Mouse (Mus musculus) MEL (cell line): Measurements from ENCODE around the gene Foxj2. TPM values are rescaled to one million over a fixed set of nuclear protein-coding genes. Genes with fewer than 3 reads are reported as not detected.

Experiments
- DNase-seq: peaks from one replicate; pipeline ENCODE4 v3.0.0; 2011; ENCODE audit warnings: low read depth, low spot score
- H3K27ac ChIP-seq: 2 replicates; pipeline ENCODE4 v1.5.1; 2012; ENCODE audit warnings: low read depth, mild to moderate bottlenecking, control low read depth, low read length, moderate library complexity; ENCODE audit not compliant: control insufficient read depth
- H3K27me3 ChIP-seq, 2 experiments: fragments of 150-350 bp in 1 of 2; sonication (generic) in 1 of 2; 2 replicates each; pipeline ENCODE4 v1.6.1; 2012; ENCODE audit warnings: low read length in 2 of 2, mild to moderate bottlenecking in 2 of 2, improper control_type of control experiment in 1 of 2, moderate library complexity in 1 of 2; ENCODE audit not compliant: insufficient read depth in 2 of 2, control insufficient read depth in 1 of 2
- H3K36me3 ChIP-seq, 2 experiments: 2 replicates each; pipeline ENCODE4 v1.6.1; 2012 to 2014; ENCODE audit warnings: low read length in 2 of 2, improper control_type of control experiment in 1 of 2, inconsistent platforms in 1 of 2, mild to moderate bottlenecking in 1 of 2; ENCODE audit not compliant: insufficient read depth in 2 of 2, control insufficient read depth in 1 of 2
- H3K4me1 ChIP-seq, 2 experiments: fragments of 150-350 bp in 1 of 2; sonication (generic) in 1 of 2; 2 replicates each; pipeline ENCODE4 v1.6.1; 2012; ENCODE audit warnings: low read length in 2 of 2, improper control_type of control experiment in 1 of 2, mild to moderate bottlenecking in 1 of 2; ENCODE audit not compliant: insufficient read depth in 2 of 2, control insufficient read depth in 1 of 2
- H3K4me3 ChIP-seq, 2 experiments: fragments of 150-350 bp in 1 of 2; sonication (generic) in 1 of 2; 2 replicates each; pipeline ENCODE4 v1.5.1; 2012; ENCODE audit warnings: low read depth in 2 of 2, low read length in 2 of 2, mild to moderate bottlenecking in 2 of 2, moderate library complexity in 2 of 2, control low read depth in 1 of 2, improper control_type of control experiment in 1 of 2; ENCODE audit not compliant: control insufficient read depth in 1 of 2, insufficient read depth in 1 of 2
- H3K79me2 ChIP-seq: 2 replicates; pipeline ENCODE4 v1.6.1; 2012; ENCODE audit warnings: mild to moderate bottlenecking, low read length, moderate library complexity; ENCODE audit not compliant: control insufficient read depth, poor library complexity, insufficient read depth
- H3K9ac ChIP-seq: 2 replicates; pipeline ENCODE4 v1.6.1; 2012; ENCODE audit warnings: low read depth, mild to moderate bottlenecking, control low read depth, low read length, moderate library complexity; ENCODE audit not compliant: control insufficient read depth, poor library complexity, severe bottlenecking
- H3K9me3 ChIP-seq: fragments of 150-350 bp; sonication (generic); replicated peaks from 2 replicates; pipeline ENCODE4 v1.6.1; 2012; ENCODE audit warnings: mild to moderate bottlenecking, low read length, improper control_type of control experiment, moderate library complexity; ENCODE audit not compliant: insufficient read depth
- CHD2 ChIP-seq: IDR thresholded peaks from 2 replicates; pipeline ENCODE4 v1.6.1; 2011; ENCODE audit warnings: low read length, improper control_type of control experiment
- CTCF ChIP-seq, 3 experiments: IDR thresholded peaks in 2 of 3; conservative IDR thresholded peaks in 1 of 3; 2 replicates each; pipeline ENCODE4 v1.5.1; 2011 to 2012; ENCODE audit warnings: low read length in 3 of 3, low read depth in 2 of 3, mild to moderate bottlenecking in 2 of 3, improper control_type of control experiment in 1 of 3, inconsistent platforms in 1 of 3, mixed read lengths in 1 of 3, moderate library complexity in 1 of 3; ENCODE audit not compliant: control insufficient read depth in 1 of 3, insufficient read depth in 1 of 3, poor library complexity in 1 of 3, severe bottlenecking in 1 of 3
- ELF1 ChIP-seq: IDR thresholded peaks from 2 replicates; pipeline ENCODE4 v1.6.1; 2014; ENCODE audit warnings: low read depth, mild to moderate bottlenecking, inconsistent platforms, low read length, improper control_type of control experiment, moderate library complexity
- EP300 ChIP-seq, 2 experiments: IDR thresholded peaks; 2 replicates each; pipeline ENCODE4 v1.6.1; 2011; ENCODE audit warnings: improper control_type of control experiment in 2 of 2, low read length in 2 of 2, low read depth in 1 of 2, mild to moderate bottlenecking in 1 of 2
- ETS1 ChIP-seq: IDR thresholded peaks from 2 replicates; pipeline ENCODE4 v1.6.1; 2012; ENCODE audit warnings: low read depth, mild to moderate bottlenecking, inconsistent platforms, low read length, improper control_type of control experiment, moderate library complexity
- GATA1 ChIP-seq: IDR thresholded peaks from 2 replicates; pipeline ENCODE4 v1.6.1; 2011; ENCODE audit warnings: low read depth, low read length, improper control_type of control experiment
- JUND ChIP-seq: IDR thresholded peaks from 2 replicates; pipeline ENCODE4 v1.6.1; 2011; ENCODE audit warnings: low read depth, mild to moderate bottlenecking, improper control_type of control experiment, low read length
- KAT2A ChIP-seq: conservative IDR thresholded peaks from 2 replicates; pipeline ENCODE4 v1.6.1; 2012; ENCODE audit warnings: low read depth, low read length, improper control_type of control experiment, inconsistent platforms
- MAFK ChIP-seq: IDR thresholded peaks from 2 replicates; pipeline ENCODE4 v1.6.1; 2011; ENCODE audit warnings: low read depth, mild to moderate bottlenecking, low read length, improper control_type of control experiment, borderline replicate concordance
- MAX ChIP-seq: IDR thresholded peaks from 2 replicates; pipeline ENCODE4 v1.6.1; 2011; ENCODE audit warnings: low read length, improper control_type of control experiment
- MAZ ChIP-seq: IDR thresholded peaks from 2 replicates; pipeline ENCODE4 v1.6.1; 2012; ENCODE audit warnings: low read depth, mild to moderate bottlenecking, inconsistent platforms, low read length, improper control_type of control experiment
- MYB ChIP-seq: IDR thresholded peaks from 2 replicates; pipeline ENCODE4 v1.6.1; 2011; ENCODE audit warnings: mild to moderate bottlenecking, low read depth, low read length, improper control_type of control experiment
- NELFE ChIP-seq: IDR thresholded peaks from 2 replicates; pipeline ENCODE4 v1.6.1; 2011; ENCODE audit warnings: low read depth, low read length, improper control_type of control experiment
- NRF1 ChIP-seq: IDR thresholded peaks from 2 replicates; pipeline ENCODE4 v1.6.1; 2014; ENCODE audit warnings: low read depth, mild to moderate bottlenecking, inconsistent platforms, low read length, improper control_type of control experiment, moderate library complexity; ENCODE audit not compliant: poor library complexity, insufficient read depth, severe bottlenecking
- POLR2A ChIP-seq, 2 experiments: IDR thresholded peaks; 2 replicates each; pipeline ENCODE4 v1.6.1; 2011 to 2012; ENCODE audit warnings: low read length in 2 of 2, mild to moderate bottlenecking in 2 of 2, control low read depth in 1 of 2, improper control_type of control experiment in 1 of 2, low read depth in 1 of 2, moderate library complexity in 1 of 2; ENCODE audit not compliant: control insufficient read depth in 1 of 2, insufficient read depth in 1 of 2, poor library complexity in 1 of 2
- POLR2AphosphoS2 ChIP-seq: IDR thresholded peaks from 2 replicates; pipeline ENCODE4 v1.6.1; 2011; ENCODE audit warnings: low read length, improper control_type of control experiment
- RAD21 ChIP-seq: IDR thresholded peaks from 2 replicates; pipeline ENCODE4 v1.6.1; 2011; ENCODE audit warnings: mild to moderate bottlenecking, low read depth, low read length, improper control_type of control experiment
- RCOR1 ChIP-seq: IDR thresholded peaks from 2 replicates; pipeline ENCODE4 v1.6.1; 2012; ENCODE audit warnings: low read depth, mild to moderate bottlenecking, inconsistent platforms, low read length, improper control_type of control experiment
- TBP ChIP-seq: IDR thresholded peaks from 2 replicates; pipeline ENCODE4 v1.8.0; 2011; ENCODE audit warnings: low read depth, low read length, improper control_type of control experiment
- TCF12 ChIP-seq: IDR thresholded peaks from 2 replicates; pipeline ENCODE4 v1.6.1; 2014; ENCODE audit warnings: low read depth, mild to moderate bottlenecking, inconsistent platforms, low read length, improper control_type of control experiment, moderate library complexity
- UBTF ChIP-seq: IDR thresholded peaks from 2 replicates; pipeline ENCODE4 v1.6.1; 2012; ENCODE audit warnings: low read depth, mild to moderate bottlenecking, inconsistent platforms, low read length, improper control_type of control experiment, moderate library complexity, borderline replicate concordance; ENCODE audit not compliant: insufficient read depth
- ZC3H11A ChIP-seq: IDR thresholded peaks from 2 replicates; pipeline ENCODE4 v1.6.1; 2012; ENCODE audit warnings: low read depth, mild to moderate bottlenecking, inconsistent platforms, low read length, improper control_type of control experiment
- ZMIZ1 ChIP-seq: IDR thresholded peaks from 2 replicates; pipeline ENCODE4 v1.6.1; 2012; ENCODE audit warnings: low read depth, mild to moderate bottlenecking, inconsistent platforms, low read length, improper control_type of control experiment, moderate library complexity
- polyA plus RNA-seq, 2 experiments: library from polyadenylated mRNA; stranded (reverse) in 1 of 2; unstranded in 1 of 2; fragments of >175 nt in 1 of 2; fragments of >200 nt in 1 of 2; gene quantifications; 2 replicates each; pipeline versions ENCODE4 v1.2.1 to v1.2.4; 2012; ENCODE audit warnings: low replicate concordance in 2 of 2, low read depth in 1 of 2; ENCODE audit not compliant: insufficient read length in 2 of 2, insufficient read depth in 1 of 2, missing spikeins in 1 of 2
- total RNA-seq: library from RNA; depleted of rRNA; stranded (reverse); fragments of 300-350 nt; gene quantifications from 2 replicates; pipeline ENCODE4 v1.2.3, GENCODE M21; 2012; rRNA removed

Gene Foxj2
- total RNA-seq (2.0 and 2.2 TPM in 2 replicates), polyA plus RNA-seq (1 to 10 TPM in 1 of 2 experiments, not detected in 1; 8.6 TPM)

DNA sequence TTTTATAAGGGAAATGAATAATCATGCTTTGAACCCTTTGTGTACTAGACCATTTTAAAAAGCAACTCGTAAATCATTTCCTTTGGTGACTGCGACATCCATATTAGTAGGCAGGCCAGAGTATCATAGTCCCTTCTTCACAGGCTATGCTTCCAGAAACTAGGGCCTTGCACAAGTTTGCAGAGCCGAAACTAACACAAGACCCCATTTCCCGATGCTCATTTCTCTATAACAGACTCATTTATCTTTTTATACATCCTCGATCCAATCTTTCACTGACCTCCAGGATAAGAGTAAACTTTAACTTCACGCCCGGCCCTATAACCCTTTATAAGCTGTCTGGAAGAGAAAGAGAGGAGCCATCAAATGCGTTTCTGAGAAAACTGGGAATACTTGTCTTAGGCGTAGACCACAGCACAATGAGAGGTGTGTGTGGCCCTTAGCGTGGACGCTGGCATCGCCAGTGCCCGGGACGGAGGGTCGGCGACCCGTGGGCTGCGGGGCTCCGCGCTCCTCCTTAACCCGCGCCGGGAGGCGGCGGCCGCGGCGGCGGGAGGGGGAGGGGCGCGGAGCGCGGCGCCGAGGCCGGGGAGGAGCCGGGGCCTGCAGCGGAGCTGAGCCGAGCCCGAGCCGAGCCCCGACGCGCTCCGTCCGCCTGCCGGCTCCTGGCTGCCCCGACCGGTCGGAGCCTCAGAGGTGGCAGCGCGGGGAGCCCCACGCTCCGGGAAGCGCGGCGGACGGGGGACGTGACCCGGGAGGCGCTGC is at the start of gene Foxj2:
Gene Foxj2 (plus strand): TSS at position 609 of the 765 bp plus-strand sequence.
- peak; percentile 70 for DNase-seq
- Histone ChIP-seq H3K9ac (peak within 1 kb of the TSS; percentile 97), H3K4me1 (peaks cover 18 to 27% of the 10 kb centered on the region in 2 experiments), H3K9me3 (no peaks in the 10 kb centered on the region), H3K27me3 (no peaks in the 10 kb centered on the region), H3K36me3 (peaks cover 0 to 26% of the 10 kb centered on the region in 2 experiments; a peak in 2 of 4 replicates), H3K27ac (peak within 1 kb of the TSS; percentile 69), H3K79me2 (peaks cover 12% of the 10 kb centered on the region), H3K4me3 (peak within 1 kb of the TSS; percentile 98 to 99)
- TF ChIP-seq GATA1 (no peak), UBTF (peak; percentile 78; the same call in 1 of the 2 replicates), ZMIZ1 (no peak), ELF1 (no peak), ETS1 (no peak), TCF12 (0 out of 2 replicates have a peak, but pooled peaks have one; percentile 23), NELFE (0 out of 2 replicates have a peak, but pooled peaks have one; percentile 21)

DNA sequence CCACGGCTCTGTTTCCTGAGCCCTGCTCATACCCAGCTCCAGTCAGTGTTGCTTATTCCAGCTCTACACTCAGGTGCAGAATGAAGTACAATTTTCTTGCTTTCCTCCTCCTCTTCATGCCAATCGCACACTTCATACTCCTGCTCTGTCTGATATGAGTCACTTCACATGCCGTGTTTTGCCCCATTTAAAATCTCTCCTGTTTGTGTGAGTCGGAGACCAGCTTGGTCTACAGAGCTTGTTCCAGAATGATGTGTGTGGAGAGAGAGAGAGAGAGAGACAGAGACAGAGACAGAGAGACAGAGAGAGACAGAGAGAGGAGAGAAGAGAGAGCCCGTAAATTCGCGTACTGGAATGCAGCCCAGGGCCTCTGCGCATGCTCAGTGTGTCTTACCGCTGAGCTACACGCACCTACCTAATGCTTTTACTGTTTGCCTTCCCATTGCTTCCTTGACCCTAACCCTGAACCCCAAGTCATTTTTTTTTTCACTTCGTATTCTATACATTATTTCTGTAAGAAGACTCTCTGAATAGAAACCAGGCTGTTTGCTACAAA is 48.9 kb upstream of the Foxj2 start:
- Histone ChIP-seq H3K27ac (no peak overlapping the region), H3K27me3 (no peaks in the 10 kb centered on the region), H3K9me3 (no peaks in the 10 kb centered on the region), H3K9ac (no peak overlapping the region), H3K4me1 (peaks cover 2 to 8% of the 10 kb centered on the region in 2 experiments; a peak in 3 of 4 replicates), H3K36me3 (peaks cover 0 to 2% of the 10 kb centered on the region in 2 experiments; a peak in 1 of 4 replicates), H3K4me3 (no peak overlapping the region), H3K79me2 (no peaks in the 10 kb centered on the region)
- TF ChIP-seq RCOR1 (no peak), KAT2A (no peak), POLR2A (IDR thresholded peaks at IDR 0.05; ENCODE audit: control insufficient read depth in 1 of 2, insufficient read depth in 1 of 2, low read depth in 1 of 2, low read length in 2 of 2, poor library complexity in 1 of 2) (no peak), EP300 (IDR thresholded peaks at IDR 0.05; ENCODE audit: low read depth in 1 of 2, low read length in 2 of 2) (no peak)
- DNase-seq = no peak

DNA sequence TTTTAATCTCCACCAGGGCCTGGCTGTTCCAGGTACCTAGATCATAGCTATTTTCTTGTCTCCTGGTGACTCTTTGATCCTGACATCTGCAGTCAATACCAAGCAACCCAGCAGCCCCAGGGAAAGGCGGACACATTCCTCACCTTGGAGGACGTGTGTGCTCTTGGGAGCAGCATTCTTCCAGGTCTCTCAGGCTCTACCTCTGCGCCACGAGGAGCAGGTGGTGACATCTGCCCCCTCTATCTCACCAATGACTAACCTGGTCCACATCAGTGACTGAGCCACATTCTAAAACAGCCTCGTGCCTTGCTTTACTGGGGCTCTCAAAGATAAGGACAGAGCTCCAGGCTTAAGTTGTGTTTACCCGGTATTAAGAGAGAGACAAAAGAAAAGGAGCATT is 47.0 kb upstream of the Foxj2 start:
- DNase-seq = no peak
- Histone ChIP-seq H3K79me2 (no peaks in the 10 kb centered on the region), H3K9ac (no peak overlapping the region), H3K9me3 (no peaks in the 10 kb centered on the region), H3K4me3 (no peak overlapping the region), H3K36me3 (no peaks in the 10 kb centered on the region; a peak in 1 of 4 replicates), H3K4me1 (no peaks in the 10 kb centered on the region), H3K27me3 (no peaks in the 10 kb centered on the region), H3K27ac (no peak overlapping the region)
- TF ChIP-seq NRF1 (no peak), NELFE (no peak), MAX (no peak), MAZ (no peak), POLR2AphosphoS2 (no peak), TCF12 (no peak), TBP (no peak), RCOR1 (no peak), ETS1 (no peak), JUND (no peak), MYB (no peak), CTCF (IDR thresholded peaks at IDR 0.05 in 2 of 3, conservative IDR thresholded peaks at IDR 0.05 in 1 of 3; ENCODE audit: control insufficient read depth in 1 of 3, insufficient read depth in 1 of 3, low read depth in 2 of 3, low read length in 3 of 3, poor library complexity in 1 of 3, severe bottlenecking in 1 of 3) (no peak), ZC3H11A (no peak), CHD2 (no peak), ELF1 (no peak), RAD21 (no peak), MAFK (no peak)
